Mouse (Mus musculus): Measurements from ENCODE around the gene Sept4. TPM values are rescaled to one million over a fixed set of nuclear protein-coding genes. Genes with fewer than 3 reads are reported as not detected.

Sept4 gene
- total RNA-seq (2023): 1 to 10 TPM in 1 of 2 experiments, under 1 TPM in 1; 0.58 to 1.9 TPM

GRCm38 (mm10) chr11:87568255-87568953 lies at the start of gene Sept4:
Gene Sept4 (plus strand): TSS chr11:87568903.

GRCm38 (mm10) chr11:87566501-87566900 lies 2.2 kb upstream of the Sept4 start, which contains the start of gene Gm11492:
Gene Gm11492 (plus strand): TSS chr11:87566653.

GRCm38 (mm10) chr11:87591526-87592353 lies 23.0 kb downstream of the Sept4 start, which contains the start of gene Mtmr4:
Gene Mtmr4 (plus strand): TSS chr11:87592162.

GRCm38 (mm10) chr11:87616790-87617474 lies 48.2 kb downstream of the Sept4 start, which contains the start of gene Hsf5:
Gene Hsf5 (plus strand): TSS chr11:87617164.

Other genes with a start within 250 kb of the Sept4 start
- 1 to 10 TPM; 7.1 to 9.6 TPM for gene Ppm1e, start 209.9 kb upstream of the Sept4 start, total RNA-seq (2023)
- 1 to 10 TPM; 8.1 to 8.8 TPM for gene Rad51c, start 163.9 kb upstream of the Sept4 start, total RNA-seq (2023)
- gene Tex14, start 163.8 kb upstream of the Sept4 start, total RNA-seq (2023): under 1 TPM; 0.78 to 0.86 TPM
- gene Gm11492, start 2.2 kb upstream of the Sept4 start, total RNA-seq (2023): not detected
- 10 to 100 TPM; 54.9 to 64.4 TPM for gene Mtmr4, start 23.3 kb downstream of the Sept4 start, total RNA-seq (2023)
- gene Hsf5, start 48.3 kb downstream of the Sept4 start, total RNA-seq (2023): under 1 TPM in 1 of 2 experiments, not detected in 1; 0.30 TPM
- 1 to 10 TPM; 5.3 to 6.3 TPM for gene Rnf43, start 93.8 kb downstream of the Sept4 start, total RNA-seq (2023)
- 100 to 1,000 TPM; 125 to 140 TPM for gene Supt4a, start 168.6 kb downstream of the Sept4 start, total RNA-seq (2023)
- 10 to 100 TPM in 1 of 2 experiments, 1 to 10 TPM in 1; 9.1 to 10.2 TPM for gene Tspoap1, start 191.6 kb downstream of the Sept4 start, total RNA-seq (2023)
- gene Mpo, start 224.7 kb downstream of the Sept4 start, total RNA-seq (2023): not detected

Measured in B cell, adult 67 days (primary cell).